Mouse (Mus musculus): ENCODE results near the gene Ptprg.

- TF ChIP-seq MYC (IDR thresholded peaks at IDR 0.05; ENCODE audit: low read depth, low read length): no peak
- TF ChIP-seq POLR2A (IDR thresholded peaks at IDR 0.05; ENCODE audit: control insufficient read depth in 1 of 2, insufficient read depth in 1 of 2, low read depth in 1 of 2, low read length in 2 of 2, poor library complexity in 1 of 2): no peak
- no peak for TF ChIP-seq KAT2A (conservative IDR thresholded peaks at IDR 0.05; ENCODE audit: low read depth, low read length)
- TF ChIP-seq EP300 (IDR thresholded peaks at IDR 0.05; ENCODE audit: low read depth in 1 of 2, low read length in 2 of 2): no peak
- no peak for TF ChIP-seq CTCF (IDR thresholded peaks at IDR 0.05 in 2 of 3, conservative IDR thresholded peaks at IDR 0.05 in 1 of 3; ENCODE audit: control insufficient read depth in 1 of 3, insufficient read depth in 1 of 3, low read depth in 2 of 3, low read length in 3 of 3, poor library complexity in 1 of 3, severe bottlenecking in 1 of 3)
- no peak for TF ChIP-seq GABPA (IDR thresholded peaks at IDR 0.05; ENCODE audit: low read depth, low read length)
- TF ChIP-seq TAL1 (IDR thresholded peaks at IDR 0.05; ENCODE audit: low read length): no peak
- TF ChIP-seq ZC3H11A (IDR thresholded peaks at IDR 0.05; ENCODE audit: low read depth, low read length): no peak
- no peak for TF ChIP-seq HCFC1 (IDR thresholded peaks at IDR 0.05; ENCODE audit: low read depth, low read length)
- no peak for TF ChIP-seq E2F4 (IDR thresholded peaks at IDR 0.05; ENCODE audit: borderline replicate concordance, low read depth, low read length)
Measured at GRCm38 (mm10) chr14:11718201-11718600, 164.9 kb downstream of the Ptprg start.
